Mouse (Mus musculus) forebrain, embryonic 11.5 days (tissue): ENCODE data around the gene Hapln3. TPM values are rescaled to one million over a fixed set of nuclear protein-coding genes. Genes with fewer than 3 reads are reported as not detected.

ENCODE experiments used
- polyA plus RNA-seq: library from polyadenylated mRNA; unstranded; fragments of >200 nt; fragmentation: Nextera tagmentation; extraction: Ambion mirVana; gene quantifications from 2 replicates; pipeline ENCODE4 v1.2.1, GENCODE M21; 2014

The Hapln3 gene
- polyA plus RNA-seq, 1 experiment from 2014 or later, result 1.5 TPM

Other genes with a start within 250 kb of the Hapln3 start
- 54.2 and 65.4 TPM in 2 replicates for gene Aen, start 235.2 kb downstream of the Hapln3 start, polyA plus RNA-seq
- gene Isg20, start 217.6 kb downstream of the Hapln3 start, polyA plus RNA-seq, result 0.39 and 0.51 TPM in 2 replicates
- 0.05 and 0.15 TPM in 2 replicates for gene Acan, start 77.5 kb downstream of the Hapln3 start, polyA plus RNA-seq
- gene Mfge8, start 18.0 kb upstream of the Hapln3 start, polyA plus RNA-seq, result 65.1 and 78.7 TPM in 2 replicates
- 13.2 and 14.1 TPM in 2 replicates for gene Abhd2, start 142.2 kb upstream of the Hapln3 start, polyA plus RNA-seq